Mouse (Mus musculus) C2C12 (cell line): ENCODE results near the gene Stard13. TPM values are rescaled to one million over a fixed set of nuclear protein-coding genes. Genes with fewer than 3 reads are reported as not detected.

Source experiments
- H3K27me3 ChIP-seq: one replicate; pipeline ENCODE4 v1.6.1; 2011; ENCODE audit not compliant: control insufficient read depth, insufficient read depth, insufficient read length
- H3K36me3 ChIP-seq: one replicate; pipeline ENCODE4 v1.6.1; 2011; ENCODE audit not compliant: control insufficient read depth, insufficient read depth
- H3K4me3 ChIP-seq: one replicate; pipeline ENCODE4 v1.5.1; 2011; ENCODE audit warnings: mild to moderate bottlenecking, control low read depth; ENCODE audit not compliant: poor library complexity, insufficient read depth, severe bottlenecking
- H3K79me2 ChIP-seq: one replicate; pipeline ENCODE4 v1.6.1; 2011; ENCODE audit not compliant: control insufficient read depth, insufficient read depth
- H3K79me3 ChIP-seq: one replicate; pipeline ENCODE4 v1.6.1; 2011; ENCODE audit warnings: low read depth, control low read depth
- H3ac ChIP-seq: one replicate; pipeline ENCODE3; 2011; ENCODE audit warnings: low read depth; ENCODE audit not compliant: control insufficient read depth, insufficient read length
- CEBPB ChIP-seq: IDR thresholded peaks from one replicate; pipeline ENCODE4 v1.6.1; 2011; ENCODE audit warnings: low read depth, mild to moderate bottlenecking, control low read depth, moderate library complexity
- CTCF ChIP-seq: IDR thresholded peaks from one replicate; pipeline ENCODE4 v1.5.1; 2011; ENCODE audit not compliant: control insufficient read depth, insufficient read depth, insufficient read length
- FOSL1 ChIP-seq: IDR thresholded peaks from one replicate; pipeline ENCODE4 v1.8.0; 2011; ENCODE audit warnings: mild to moderate bottlenecking, low read length; ENCODE audit not compliant: poor library complexity, insufficient read depth, severe bottlenecking
- MAX ChIP-seq: IDR thresholded peaks from one replicate; pipeline ENCODE4 v1.6.1; 2011; ENCODE audit warnings: mild to moderate bottlenecking, control low read depth
- MYOD1 ChIP-seq: IDR thresholded peaks from one replicate; pipeline ENCODE4 v1.6.1; 2011; ENCODE audit warnings: low read depth; ENCODE audit not compliant: control insufficient read depth, insufficient read length
- MYOG ChIP-seq: IDR thresholded peaks from one replicate; pipeline ENCODE4 v1.6.1; 2011; ENCODE audit not compliant: control insufficient read depth, insufficient read length; ENCODE audit errors: extremely low read depth
- USF1 ChIP-seq: IDR thresholded peaks from one replicate; pipeline ENCODE4 v1.6.1; 2011; ENCODE audit warnings: low read depth, mild to moderate bottlenecking, control low read depth, moderate library complexity
- polyA plus RNA-seq: library from polyadenylated mRNA; unstranded; fragments of >200 nt; fragmentation: generic; extraction: Trizol; gene quantifications from one replicate; pipeline ENCODE4 v1.2.1, GENCODE M21; 2012; ENCODE audit warnings: missing spikeins

Stard13 gene
- polyA plus RNA-seq, 1 experiment: 6.6 TPM

GRCm38 (mm10) chr5:151202925-151203324 lies 30.7 kb downstream of the Stard13 start:
- no peaks in the 10 kb centered on the region for H3K36me3 ChIP-seq
- no peaks in the 10 kb centered on the region for H3K79me3 ChIP-seq
- no peak overlapping the region for H3ac ChIP-seq
- H3K27me3 ChIP-seq: no peaks in the 10 kb centered on the region
- H3K4me3 ChIP-seq: no peak overlapping the region
- TF ChIP-seq MAX (peak; percentile 98), MYOD1 (no peak), FOSL1 (peak; percentile 51), USF1 (peak; percentile 72), CEBPB (peak; percentile 64), MYOG (no peak), CTCF (no peak)
- no peaks in the 10 kb centered on the region for H3K79me2 ChIP-seq

GRCm38 (mm10) chr5:151201220-151201619 lies 32.4 kb downstream of the Stard13 start:
- TF ChIP-seq MAX (no peak), MYOG (no peak), USF1 (no peak), CTCF (no peak), FOSL1 (no peak), CEBPB (no peak), MYOD1 (no peak)

GRCm38 (mm10) chr5:151199235-151199634 lies 34.4 kb downstream of the Stard13 start:
- TF ChIP-seq MAX (no peak), MYOD1 (no peak), FOSL1 (no peak), CTCF (no peak), MYOG (no peak), CEBPB (no peak)
- Histone ChIP-seq H3K79me2 (no peaks in the 10 kb centered on the region), H3K27me3 (no peaks in the 10 kb centered on the region), H3K36me3 (no peaks in the 10 kb centered on the region), H3K4me3 (no peak overlapping the region), H3ac (no peak overlapping the region), H3K79me3 (no peaks in the 10 kb centered on the region)

More at GRCm38 (mm10) chr5:151201220-151201619, 32.4 kb downstream of the Stard13 start:
- no peak overlapping the region for H3K4me3 ChIP-seq
- H3K36me3 ChIP-seq: no peaks in the 10 kb centered on the region
- H3K27me3 ChIP-seq: no peaks in the 10 kb centered on the region
- no peaks in the 10 kb centered on the region for H3K79me3 ChIP-seq
- H3ac ChIP-seq: no peak overlapping the region
- no peaks in the 10 kb centered on the region for H3K79me2 ChIP-seq

DNA sequence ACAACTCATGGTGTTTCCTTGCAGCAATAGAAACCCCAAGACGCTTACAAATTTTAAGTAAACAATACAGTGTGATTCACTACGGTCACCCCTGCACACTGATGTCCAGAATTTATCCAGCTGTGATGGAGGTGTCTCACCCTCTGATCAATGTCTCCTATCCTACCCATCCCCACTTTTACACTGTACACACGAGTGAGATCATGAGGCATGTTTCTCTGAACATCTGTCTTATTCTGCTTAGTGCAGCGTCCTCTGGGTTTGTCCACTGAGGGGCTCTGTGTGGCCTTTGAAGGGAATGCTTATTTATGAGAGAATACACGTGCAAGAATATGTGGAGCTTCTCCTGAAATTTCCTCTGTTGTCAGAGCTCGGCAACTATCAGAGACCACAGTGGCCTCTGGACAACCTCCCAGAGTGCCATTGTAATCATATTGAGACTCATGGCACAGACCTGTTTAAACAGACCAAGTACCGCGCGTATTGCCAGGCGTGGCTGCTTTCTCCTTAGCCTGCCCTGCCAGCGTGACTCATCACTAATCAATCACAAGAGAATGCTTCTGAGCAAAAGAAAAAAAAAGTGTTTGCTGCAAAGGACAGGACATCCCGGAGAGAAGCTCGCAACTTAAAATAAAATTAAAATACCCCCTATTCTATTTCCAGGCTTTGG lies 36.9 kb downstream of the Stard13 start:
- no peak overlapping the region for H3ac ChIP-seq
- no peaks in the 10 kb centered on the region for H3K79me2 ChIP-seq
- TF ChIP-seq FOSL1 (peak; percentile 54), USF1 (no peak), MAX (no peak), MYOG (no peak), CEBPB (no peak), CTCF (no peak), MYOD1 (peak; percentile 12)
- no peak overlapping the region for H3K4me3 ChIP-seq
- no peaks in the 10 kb centered on the region for H3K79me3 ChIP-seq
- H3K36me3 ChIP-seq: no peaks in the 10 kb centered on the region
- no peaks in the 10 kb centered on the region for H3K27me3 ChIP-seq

GRCm38 (mm10) chr5:151193885-151194520 lies 39.6 kb downstream of the Stard13 start:
- Histone ChIP-seq H3K79me3 (peaks cover 9% of the 10 kb centered on the region), H3K4me3 (no peak overlapping the region), H3ac (no peak overlapping the region), H3K27me3 (no peaks in the 10 kb centered on the region), H3K79me2 (peaks cover 9% of the 10 kb centered on the region), H3K36me3 (no peaks in the 10 kb centered on the region)
- TF ChIP-seq MYOG (no peak), CTCF (no peak), USF1 (no peak), FOSL1 (no peak), CEBPB (no peak), MYOD1 (no peak), MAX (no peak)
